Mouse (Mus musculus) heart, postnatal 0 days (tissue): ENCODE results near the gene Sirpa.

ENCODE experiments used
- CTCF ChIP-seq: IDR thresholded peaks from 2 replicates; pipeline ENCODE4 v1.5.1; 2016; ENCODE audit warnings: antibody characterized with exemption, control low read depth, low read depth
- EP300 ChIP-seq: IDR thresholded peaks from 2 replicates; pipeline ENCODE4 v1.6.1; 2016; ENCODE audit warnings: antibody characterized with exemption, low read depth

GRCm38 (mm10) chr2:129606899-129607298 is 14.3 kb downstream of the Sirpa start:
- TF ChIP-seq EP300: no peak
- TF ChIP-seq CTCF: no peak
